Mouse (Mus musculus) lung, adult 2 months (tissue): Measurements from ENCODE around the gene Bcl2l15. TPM values are rescaled to one million over a fixed set of nuclear protein-coding genes. Genes with fewer than 3 reads are reported as not detected.

Experiments
- DNase-seq: peaks from one replicate; pipeline ENCODE4 v3.0.0; 2022
- H3K4me1 ChIP-seq: fragments of 200-500 bp; 2 replicates; pipeline ENCODE4 v1.6.1; 2011; ENCODE audit warnings: low read length; ENCODE audit not compliant: control insufficient read depth, insufficient read depth
- H3K4me3 ChIP-seq: fragments of 200-500 bp; replicated peaks from 2 replicates; pipeline ENCODE3; 2011; ENCODE audit warnings: low read depth, mild to moderate bottlenecking, control low read depth, low read length; ENCODE audit errors: extremely low read depth
- CTCF ChIP-seq: fragments of 200-500 bp; IDR thresholded peaks from 2 replicates; pipeline ENCODE4 v1.5.1; 2011; ENCODE audit warnings: mild to moderate bottlenecking, low read length, control low read depth; ENCODE audit not compliant: insufficient read depth
- POLR2A ChIP-seq: fragments of 200-500 bp; IDR thresholded peaks from 2 replicates; pipeline ENCODE4 v1.6.1; 2011; ENCODE audit warnings: low read depth, mild to moderate bottlenecking, control low read depth, low read length, borderline replicate concordance; ENCODE audit errors: extremely low read depth
- WGBS: fragments of 180-500 bp; shearing (Covaris S2); methylation state at CpG from one replicate; pipeline ENCODE4 v1.1.7; 2018; 5-methylcytosine and 5-hydroxymethylcytosine counted together
- polyA plus RNA-seq: library from polyadenylated mRNA; depleted of rRNA; stranded (reverse); fragments of >200 nt; gene quantifications from 2 replicates; pipeline ENCODE4 v1.2.3, GENCODE M21; 2012

Gene Bcl2l15
- polyA plus RNA-seq, 1 experiment = not detected

GRCm38 (mm10) chr3:103850644-103851363 lies 18.4 kb downstream of the Bcl2l15 start:
- no peak for DNase-seq
- no peaks in the 10 kb centered on the region; the same call in 1 of the 2 replicates for H3K4me1 ChIP-seq
- no peak for TF ChIP-seq CTCF
- TF ChIP-seq POLR2A = no peak

GRCm38 (mm10) chr3:103851481-103851880 lies 19.1 kb downstream of the Bcl2l15 start:
- no peak for TF ChIP-seq CTCF
- no peak for TF ChIP-seq POLR2A
- Histone ChIP-seq H3K4me1 (no peaks in the 10 kb centered on the region; the same call in 1 of the 2 replicates), H3K4me3 (no peak overlapping the region)
- no peak for DNase-seq
- 92% methylated on average over 6 of the region's 6 CpGs for WGBS

More at GRCm38 (mm10) chr3:103850644-103851363, 18.4 kb downstream of the Bcl2l15 start:
- WGBS = 64% methylated on average over 9 of the region's 9 CpGs
- H3K4me3 ChIP-seq = no peak overlapping the region

GRCm38 (mm10) chr3:103851882-103852281 lies 19.5 kb downstream of the Bcl2l15 start:
- H3K4me1 ChIP-seq = no peaks in the 10 kb centered on the region; the same call in 1 of the 2 replicates
- no peak for DNase-seq
- TF ChIP-seq POLR2A (no peak), CTCF (no peak)
- 70% methylated on average over 8 of the region's 8 CpGs for WGBS
- H3K4me3 ChIP-seq = no peak overlapping the region

- WGBS = 40% methylated on average over 3 of the region's 3 CpGs
- TF ChIP-seq CTCF = peak; percentile 23; the same call in 1 of the 2 replicates
- TF ChIP-seq POLR2A = no peak
- Histone ChIP-seq H3K4me3 (peak overlapping the region; percentile 22), H3K4me1 (no peaks in the 10 kb centered on the region; the same call in 1 of the 2 replicates)
- DNase-seq = peak; percentile 34
Observed at GRCm38 (mm10) chr3:103852565-103853299, 20.3 kb downstream of the Bcl2l15 start.

GRCm38 (mm10) chr3:103853804-103854203 lies 21.4 kb downstream of the Bcl2l15 start:
- Histone ChIP-seq H3K4me3 (no peak overlapping the region), H3K4me1 (no peaks in the 10 kb centered on the region; the same call in 1 of the 2 replicates)
- TF ChIP-seq CTCF = no peak
- no peak for TF ChIP-seq POLR2A
- 56% methylated on average over 8 of the region's 8 CpGs for WGBS
- no peak for DNase-seq

DNA sequence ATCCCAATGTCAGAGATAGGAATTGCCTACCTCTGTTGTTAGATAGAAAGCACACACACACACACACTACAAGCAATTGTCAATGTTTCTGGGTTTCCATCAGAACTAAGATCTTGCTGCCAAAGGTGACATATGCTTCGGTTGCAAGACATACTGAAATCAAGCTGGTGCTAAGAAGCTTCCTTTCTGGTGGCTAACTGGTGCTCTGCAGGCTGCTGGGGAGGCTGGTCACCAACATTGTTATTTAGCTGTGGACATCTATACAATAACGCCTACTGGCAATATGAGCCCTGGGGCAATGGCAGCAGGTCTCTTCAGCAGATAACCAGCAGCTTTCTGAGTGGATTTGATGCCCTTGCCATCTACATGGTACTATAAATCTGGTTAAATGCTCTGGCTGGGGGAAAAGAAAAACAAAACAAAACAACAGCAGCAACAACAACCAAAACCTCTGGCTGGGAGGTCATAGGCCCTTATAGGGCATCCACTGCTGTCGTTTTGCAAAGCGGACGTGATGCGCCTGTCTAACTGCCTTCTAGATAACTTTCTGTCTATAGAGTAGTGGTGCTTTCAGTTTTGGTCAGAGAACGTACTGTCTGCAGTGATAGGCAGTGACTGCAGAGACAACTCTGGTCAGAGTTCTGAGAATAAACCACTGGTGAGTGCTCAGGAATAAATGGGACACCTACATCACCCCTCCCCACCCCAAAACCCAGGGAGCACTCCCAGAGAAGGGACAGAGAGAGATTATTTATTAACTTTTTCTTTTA lies 24.8 kb downstream of the Bcl2l15 start:
- DNase-seq = no peak
- no peaks in the 10 kb centered on the region; the same call in none of the 2 replicates for H3K4me1 ChIP-seq
- WGBS = 86% methylated on average over 7 of the region's 7 CpGs
- H3K4me3 ChIP-seq = no peak overlapping the region
- TF ChIP-seq CTCF (no peak), POLR2A (no peak)

- H3K4me1 ChIP-seq = no peaks in the 10 kb centered on the region; the same call in 1 of the 2 replicates
Observed at GRCm38 (mm10) chr3:103857977-103858563, 25.7 kb downstream of the Bcl2l15 start.

GRCm38 (mm10) chr3:103858881-103859801 lies 26.7 kb downstream of the Bcl2l15 start, which contains the start of gene Ptpn22:
TSS of gene Ptpn22 (plus strand) at chr3:103859795.
- TF ChIP-seq POLR2A (no peak), CTCF (no peak)
- peak within 1 kb of the TSS; percentile 18 for H3K4me3 ChIP-seq
- peak; percentile 9 for DNase-seq
- H3K4me1 ChIP-seq = no peaks in the 10 kb centered on the region; the same call in 1 of the 2 replicates
- 53% methylated on average over 12 of the region's 12 CpGs for WGBS

More at GRCm38 (mm10) chr3:103857977-103858563, 25.7 kb downstream of the Bcl2l15 start:
- H3K4me3 ChIP-seq = no peak overlapping the region
- no peak for DNase-seq
- 82% methylated on average over 6 of the region's 6 CpGs for WGBS
- TF ChIP-seq CTCF = no peak
- no peak for TF ChIP-seq POLR2A
